Mouse (Mus musculus): ENCODE measurements at regions not wholly inside any gene's neighbourhood (a gene's known extent, or its start where the extent isn't known, plus 50 kb on each side); places are given as distances from the start of the nearest gene placed in this dataset.

DNA sequence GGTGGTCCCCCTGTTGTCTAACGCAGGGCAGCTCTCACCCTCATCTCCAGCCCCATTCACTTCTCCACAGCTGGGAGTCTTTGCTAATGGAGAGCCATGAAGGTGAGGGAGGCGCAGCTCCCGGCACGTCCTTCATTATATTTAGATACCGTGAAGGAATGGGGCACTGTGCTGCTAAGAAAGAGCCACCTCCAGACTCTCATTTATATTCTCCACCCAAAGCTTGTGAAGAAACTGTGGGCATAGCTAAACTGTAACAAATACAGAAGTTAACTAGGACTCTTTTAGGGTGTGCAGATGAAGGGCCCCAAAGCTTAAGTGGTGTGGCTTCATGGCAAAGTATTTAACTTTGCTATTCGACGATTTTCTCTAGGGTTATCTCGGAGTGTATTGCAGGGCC, 136.4 kb downstream of the Ddx11 start:
- no peak for DNase-seq

DNA sequence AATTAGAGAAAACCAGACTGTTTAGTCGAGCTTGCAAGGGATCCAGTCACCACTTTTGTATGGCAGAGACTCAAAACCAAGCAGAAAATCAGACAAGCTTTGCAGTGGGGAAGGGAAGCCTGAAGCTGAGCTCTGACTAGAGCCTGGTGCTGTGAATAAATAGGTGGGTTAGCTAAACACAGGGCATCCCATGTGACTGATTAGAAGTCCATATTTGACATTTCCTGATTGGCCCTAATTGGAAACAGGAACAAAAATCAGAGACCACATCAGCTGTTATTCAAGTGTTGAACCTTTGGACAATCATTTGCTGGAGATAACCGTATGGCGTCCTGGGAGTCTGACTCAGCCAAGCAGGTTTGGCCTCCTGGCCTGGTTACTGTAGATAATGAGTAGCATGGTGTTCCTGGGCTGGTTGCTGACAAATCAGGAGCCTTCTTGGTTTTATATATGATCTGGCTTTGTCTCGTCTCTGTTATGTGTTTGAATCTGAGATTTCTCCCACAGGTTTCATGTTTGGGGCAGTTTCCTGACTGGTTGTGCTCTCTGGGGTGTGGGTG, 139.4 kb downstream of the Ddx11 start:
- DNase-seq: no peak

DNA sequence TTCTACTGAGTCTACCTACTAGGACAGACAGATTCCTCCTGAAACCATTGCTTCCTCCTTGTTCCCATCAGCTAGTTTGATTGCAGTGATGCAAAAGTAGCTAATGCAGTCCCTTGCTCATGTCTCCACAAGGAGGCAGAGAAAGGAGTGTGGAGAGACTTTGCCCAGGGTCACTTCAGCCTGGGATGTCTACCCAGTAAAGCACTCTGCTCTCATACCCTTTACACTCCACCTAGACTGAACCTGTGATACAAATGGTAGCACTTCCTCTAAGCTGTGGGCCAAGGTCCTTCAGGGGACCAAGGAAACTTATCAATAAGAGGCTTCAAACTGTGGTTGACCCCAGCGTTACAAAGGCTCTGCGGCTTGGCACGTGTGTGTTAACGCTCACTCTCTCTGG, 140.1 kb downstream of the Ddx11 start:
- DNase-seq: no peak

DNA sequence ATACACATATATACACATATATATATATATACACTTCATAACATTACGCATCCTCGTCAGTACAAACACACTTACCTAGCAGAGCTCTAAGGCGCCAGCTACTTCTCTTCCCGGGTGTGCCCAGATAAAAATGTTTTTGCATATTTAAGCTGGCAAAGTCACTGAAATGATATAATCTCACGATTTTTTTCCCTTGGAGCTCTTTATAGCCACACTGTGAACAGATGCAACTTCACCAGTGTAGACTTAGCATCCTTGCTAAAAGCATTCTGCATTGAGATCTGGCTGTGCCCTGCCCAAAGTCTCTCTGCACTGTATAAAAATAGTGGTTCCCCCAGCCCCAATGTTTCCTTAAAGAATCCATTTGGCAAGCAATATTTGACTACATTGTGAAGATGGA, 143.5 kb downstream of the Ddx11 start:
- DNase-seq: no peak

DNA sequence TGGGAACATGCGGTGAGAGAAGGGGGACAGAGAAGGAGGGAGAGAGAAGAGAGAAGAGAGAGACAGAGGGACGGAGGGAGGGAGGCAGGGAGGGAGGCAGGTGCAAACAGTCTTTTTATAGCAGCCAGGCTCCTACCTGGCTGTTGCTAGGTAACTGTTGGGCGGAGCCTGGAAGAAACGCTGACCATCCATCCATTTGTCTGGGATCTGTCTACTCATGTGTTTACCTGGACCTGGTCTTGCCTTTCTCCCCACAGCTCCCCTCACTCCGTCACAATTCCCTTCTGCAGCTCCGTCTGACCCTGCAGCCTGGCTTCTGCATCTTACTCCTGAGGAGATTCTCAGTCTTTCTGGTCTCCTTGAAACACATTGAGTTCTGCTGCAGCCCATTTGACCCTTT, 144.5 kb downstream of the Ddx11 start:
- no peak for DNase-seq

DNA sequence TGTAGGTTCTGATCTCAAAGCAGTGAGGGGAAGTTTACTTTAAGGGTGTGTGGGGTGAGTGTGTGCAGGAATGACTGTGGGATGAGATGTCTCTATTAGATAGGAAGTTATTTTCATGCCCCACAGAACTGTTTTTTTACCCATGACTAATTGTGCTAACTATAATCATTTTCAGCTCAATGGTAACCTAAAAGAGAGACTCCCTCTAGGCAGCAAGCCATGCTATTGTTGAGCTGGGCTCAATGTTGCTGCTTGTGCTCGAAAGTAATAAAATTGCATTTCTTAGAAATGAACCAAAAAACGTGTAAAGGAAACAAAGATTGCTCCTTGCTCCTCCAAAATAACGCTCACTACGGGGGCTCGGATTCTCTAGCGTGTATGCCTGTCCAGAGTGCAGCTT, 146.2 kb downstream of the Ddx11 start:
- DNase-seq: no peak

DNA sequence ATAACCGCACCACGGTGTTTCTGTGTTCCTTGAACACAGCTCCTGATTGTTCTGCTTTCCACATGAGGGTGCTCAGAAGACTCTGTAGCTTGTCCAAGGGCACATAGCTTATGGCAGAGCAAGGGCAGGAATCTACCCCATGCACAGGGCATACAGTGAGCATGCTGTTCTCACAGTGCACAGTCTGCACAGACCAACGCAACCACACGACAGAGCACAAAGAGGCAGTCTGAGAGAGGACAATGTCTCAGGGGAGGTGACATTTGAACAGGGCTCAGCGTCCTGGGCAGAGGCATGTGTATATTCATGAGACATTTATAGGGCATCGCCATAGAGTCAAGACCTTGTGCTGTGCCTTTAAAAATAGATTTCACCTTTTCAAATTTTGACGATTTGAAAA, 148.6 kb downstream of the Ddx11 start:
- DNase-seq: no peak

DNA sequence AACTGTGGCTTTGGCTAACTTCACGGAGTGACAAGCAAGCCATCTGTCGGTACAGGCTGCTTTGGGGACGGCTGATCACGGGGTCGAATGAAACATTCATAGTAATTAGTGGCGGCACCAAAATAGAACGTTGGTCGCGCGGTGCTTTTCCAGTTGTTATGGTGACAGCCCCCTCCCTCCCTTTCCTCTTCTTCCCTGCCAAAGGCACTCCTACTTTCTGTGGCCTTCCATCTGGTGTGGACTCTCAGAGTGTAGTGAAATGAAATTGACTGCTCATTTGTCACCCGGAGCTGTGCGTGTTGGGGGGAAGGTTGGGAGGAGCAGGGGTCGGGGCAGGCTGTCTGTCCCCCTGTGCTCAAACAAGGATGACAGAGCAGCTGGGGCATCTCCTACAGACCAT, 153.5 kb downstream of the Ddx11 start:
- DNase-seq: peak; percentile 2

DNA sequence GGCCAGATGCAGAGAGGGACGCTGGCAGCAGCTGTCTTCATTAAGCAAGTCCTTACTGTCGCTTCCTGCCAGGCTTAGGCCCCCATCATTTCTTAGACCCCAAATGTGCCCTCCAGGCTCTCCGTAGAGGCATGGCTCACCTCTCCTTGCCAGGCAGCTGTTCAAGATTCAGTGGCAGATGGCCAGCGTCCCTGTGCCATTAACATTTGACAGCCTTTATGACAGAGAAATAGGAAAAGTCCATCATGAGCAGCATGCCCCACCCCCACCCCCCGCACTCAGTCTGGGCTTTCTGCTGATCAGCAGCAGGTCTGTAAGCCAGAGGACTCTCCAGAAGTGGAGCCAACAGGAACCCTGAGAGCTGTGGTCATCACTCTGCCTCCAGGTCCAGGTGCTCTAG, 154.7 kb downstream of the Ddx11 start:
- DNase-seq: no peak

DNA sequence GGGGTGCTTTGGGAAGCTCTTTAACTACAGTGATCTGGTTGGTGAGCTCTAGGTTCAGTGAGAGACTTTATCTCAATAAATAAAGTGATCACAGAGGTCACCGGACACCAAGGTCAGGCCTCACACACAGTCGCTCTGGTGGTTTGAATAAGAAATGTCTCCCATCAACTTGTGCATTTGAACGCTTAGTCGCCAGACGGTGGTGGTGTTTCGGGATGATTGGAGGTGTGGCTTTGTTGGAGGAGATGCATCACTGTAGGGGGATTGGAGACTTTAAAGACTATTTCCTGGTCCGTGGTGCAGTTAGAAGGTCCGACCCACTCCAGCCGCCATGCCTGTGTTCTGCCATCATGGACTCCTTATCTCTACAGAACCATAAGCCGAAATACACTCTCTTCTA, 162.0 kb downstream of the Ddx11 start:
- no peak for DNase-seq
